ENCODE assay signal across 34 mouse cellular contexts in genomic region chr13:15911263-15911662, GRCm38 (mm10).
"Had no signal": no experiment of that assay in that cellular context is flagged by ENCODE, and none has a peak within 500 bp of the region (broad histone marks: within the 10 kb centered on the region; RNA-seq: fewer than 3 reads in every experiment).

No protein-coding gene starts in this region.

- H3K27me3 ChIP-seq: heart, embryonic 12.5 days; heart, embryonic 13.5 days; heart, embryonic 15.5 days; hindbrain, embryonic 12.5 days; hindbrain, embryonic 13.5 days; hindbrain, embryonic 15.5 days; intestine, embryonic 15.5 days; kidney, embryonic 15.5 days had no signal

- ATAC-seq: hindbrain, embryonic 16.5 days; hindbrain, postnatal 0 days; inflammation-experienced regulatory T-cells, adult 6 months; intestine, embryonic 15.5 days; intestine, embryonic 16.5 days; intestine, postnatal 0 days had no signal

- H3K36me3 ChIP-seq: heart, embryonic 10.5 days; heart, embryonic 12.5 days; heart, embryonic 13.5 days; heart, embryonic 15.5 days; hindbrain, embryonic 10.5 days; hindbrain, embryonic 12.5 days; hindbrain, embryonic 13.5 days; hindbrain, embryonic 15.5 days; intestine, embryonic 15.5 days; kidney, embryonic 15.5 days had no signal

- H3K4me3 ChIP-seq: heart, embryonic 10.5 days; heart, embryonic 12.5 days; heart, embryonic 13.5 days; heart, embryonic 15.5 days; hindbrain, embryonic 10.5 days; hindbrain, embryonic 12.5 days; hindbrain, embryonic 13.5 days; hindbrain, embryonic 15.5 days; intestine, embryonic 15.5 days; kidney, embryonic 15.5 days; layer of hippocampus, adult 2 months; left cerebral cortex, adult 2 months had no signal

- DNase-seq: heart, postnatal 10 days; heart, postnatal 36 days; heart, postnatal 4 days; kidney, adult 11 months; kidney, adult 18-20 months; kidney, adult 2 months; kidney, adult 8-10 months; kidney, adult 9 months; kidney, postnatal 10 days; kidney, postnatal 14 days; kidney, postnatal 25 days; kidney, postnatal 36 days; kidney, postnatal 4 days; layer of hippocampus, adult 9-11 months; layer of hippocampus, postnatal 36 days had no signal

- H3K9me3 ChIP-seq: heart, embryonic 10.5 days; heart, embryonic 12.5 days; heart, embryonic 13.5 days; heart, embryonic 15.5 days; hindbrain, embryonic 10.5 days; hindbrain, embryonic 12.5 days; hindbrain, embryonic 13.5 days; hindbrain, embryonic 15.5 days; intestine, embryonic 15.5 days; kidney, embryonic 15.5 days had no signal

- H3K9ac ChIP-seq: heart, embryonic 12.5 days; heart, embryonic 13.5 days; heart, embryonic 15.5 days; hindbrain, embryonic 12.5 days; hindbrain, embryonic 13.5 days; hindbrain, embryonic 15.5 days; intestine, embryonic 15.5 days; kidney, embryonic 15.5 days had no signal

- H3K27ac ChIP-seq: heart, embryonic 10.5 days; heart, embryonic 13.5 days; heart, embryonic 15.5 days; hindbrain, embryonic 10.5 days; hindbrain, embryonic 12.5 days; hindbrain, embryonic 13.5 days; hindbrain, embryonic 15.5 days; hindbrain, postnatal 0 days; intestine, embryonic 15.5 days; kidney, embryonic 15.5 days; kidney, postnatal 0 days; layer of hippocampus, adult 2 months; left cerebral cortex, adult 2 months had no signal

- H3K4me1 ChIP-seq: heart, embryonic 10.5 days; heart, embryonic 12.5 days; heart, embryonic 13.5 days; heart, embryonic 15.5 days; hindbrain, embryonic 10.5 days; hindbrain, embryonic 12.5 days; hindbrain, embryonic 13.5 days; hindbrain, embryonic 15.5 days; intestine, embryonic 15.5 days; kidney, embryonic 15.5 days had no signal

- H3K4me2 ChIP-seq: heart, embryonic 11.5 days; heart, embryonic 12.5 days; heart, embryonic 13.5 days; heart, embryonic 15.5 days; hindbrain, embryonic 12.5 days; hindbrain, embryonic 13.5 days; hindbrain, embryonic 15.5 days; intestine, embryonic 15.5 days; kidney, embryonic 15.5 days had no signal
